Mouse (Mus musculus): Measurements from ENCODE around the gene Pid1.

Pid1 gene

GRCm38 (mm10) chr1:84363967-84364366 lies at the start of gene Pid1:
Gene Pid1 (minus strand): TSS chr1:84364180.
- Histone ChIP-seq H3K27me3 (ENCODE audit: control insufficient read depth, insufficient read depth, low read length, poor library complexity, severe bottlenecking) (no peaks in the 10 kb centered on the region), H3K36me3 (ENCODE audit: control insufficient read depth, insufficient read depth, low read length, poor library complexity, severe bottlenecking) (no peaks in the 10 kb centered on the region)
- no peak for DNase-seq (ENCODE audit: low read depth, low spot score)

DNA sequence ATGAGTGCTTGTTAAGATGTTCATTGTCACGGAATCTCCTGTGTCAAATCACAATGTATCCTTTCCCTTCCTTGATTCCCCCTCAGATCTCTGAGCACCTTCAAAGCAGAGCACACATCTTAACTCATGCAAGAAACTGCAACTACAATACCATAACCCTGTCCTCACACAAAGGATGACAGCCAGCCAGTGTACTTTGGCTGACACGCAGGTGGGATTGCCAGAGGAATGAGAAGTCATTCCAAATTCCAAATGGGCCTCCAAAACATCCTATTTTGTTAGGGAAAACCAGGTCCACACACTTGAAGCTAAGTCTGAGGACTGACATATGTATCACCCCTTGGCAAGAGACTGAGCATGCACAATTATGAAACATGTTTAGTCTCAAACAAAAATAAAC lies 45.5 kb upstream of the Pid1 start:
- H3K27me3 ChIP-seq (ENCODE audit: control insufficient read depth, insufficient read depth, low read length, poor library complexity, severe bottlenecking) = no peaks in the 10 kb centered on the region
- DNase-seq (ENCODE audit: low read depth, low spot score) = no peak

GRCm38 (mm10) chr1:84408873-84409272 lies 44.9 kb upstream of the Pid1 start:
- no peak for DNase-seq (ENCODE audit: low read depth, low spot score)
- Histone ChIP-seq H3K27me3 (ENCODE audit: control insufficient read depth, insufficient read depth, low read length, poor library complexity, severe bottlenecking) (no peaks in the 10 kb centered on the region), H3K36me3 (ENCODE audit: control insufficient read depth, insufficient read depth, low read length, poor library complexity, severe bottlenecking) (no peaks in the 10 kb centered on the region)

More for the DNA sequence above, 45.5 kb upstream of the Pid1 start:
- no peaks in the 10 kb centered on the region for H3K36me3 ChIP-seq (ENCODE audit: control insufficient read depth, insufficient read depth, low read length, poor library complexity, severe bottlenecking)

- no peaks in the 10 kb centered on the region for H3K36me3 ChIP-seq (ENCODE audit: control insufficient read depth, insufficient read depth, low read length, poor library complexity, severe bottlenecking)
- DNase-seq (ENCODE audit: low read depth, low spot score) = no peak
These were observed 42.9 kb upstream of the Pid1 start for GRCm38 (mm10) chr1:84406891-84407290.

DNA sequence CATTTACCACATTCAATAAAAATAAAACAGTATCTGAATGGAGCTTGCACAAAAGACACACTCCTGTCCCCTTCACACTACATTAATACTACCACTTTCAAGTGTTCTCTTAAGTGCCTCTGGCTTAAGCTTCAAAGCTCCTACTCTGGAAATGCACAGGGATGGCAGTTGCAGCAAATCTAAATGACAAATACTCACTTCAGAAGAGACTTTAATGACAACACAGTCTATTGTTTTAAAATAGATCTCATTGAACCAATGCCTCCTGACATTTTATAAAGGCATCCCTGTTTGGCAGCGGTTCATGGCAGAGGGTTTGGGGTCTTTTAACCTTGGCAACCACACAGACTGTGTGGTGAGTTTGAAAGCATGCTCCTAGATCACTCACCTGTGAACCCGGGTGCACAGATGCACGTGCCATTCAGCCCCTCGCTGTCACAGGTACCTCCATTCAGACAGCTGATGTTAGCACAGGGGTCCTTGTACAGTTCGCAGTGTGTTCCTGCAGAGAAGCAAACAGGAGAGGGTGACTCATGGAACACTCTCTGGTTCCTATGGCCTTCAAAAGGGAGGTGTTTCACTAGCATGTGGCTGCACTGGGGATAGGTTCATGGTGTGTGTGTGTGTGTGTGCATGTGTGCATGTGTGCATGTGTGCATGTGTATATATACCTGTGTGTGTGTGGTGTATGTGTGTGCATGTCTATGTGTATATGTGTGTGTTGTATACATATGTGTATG lies 41.7 kb upstream of the Pid1 start:
- H3K27me3 ChIP-seq (ENCODE audit: control insufficient read depth, insufficient read depth, low read length, poor library complexity, severe bottlenecking) = no peaks in the 10 kb centered on the region
- no peak for DNase-seq (ENCODE audit: low read depth, low spot score)
- no peaks in the 10 kb centered on the region for H3K36me3 ChIP-seq (ENCODE audit: control insufficient read depth, insufficient read depth, low read length, poor library complexity, severe bottlenecking)

More at GRCm38 (mm10) chr1:84406891-84407290, 42.9 kb upstream of the Pid1 start:
- no peaks in the 10 kb centered on the region for H3K27me3 ChIP-seq (ENCODE audit: control insufficient read depth, insufficient read depth, low read length, poor library complexity, severe bottlenecking)

GRCm38 (mm10) chr1:84404880-84405279 lies 40.9 kb upstream of the Pid1 start:
- Histone ChIP-seq H3K27me3 (ENCODE audit: control insufficient read depth, insufficient read depth, low read length, poor library complexity, severe bottlenecking) (no peaks in the 10 kb centered on the region), H3K36me3 (ENCODE audit: control insufficient read depth, insufficient read depth, low read length, poor library complexity, severe bottlenecking) (no peaks in the 10 kb centered on the region)
- no peak for DNase-seq (ENCODE audit: low read depth, low spot score)

- no peaks in the 10 kb centered on the region for H3K27me3 ChIP-seq (ENCODE audit: control insufficient read depth, insufficient read depth, low read length, poor library complexity, severe bottlenecking)
- DNase-seq (ENCODE audit: low read depth, low spot score) = no peak
- no peaks in the 10 kb centered on the region for H3K36me3 ChIP-seq (ENCODE audit: control insufficient read depth, insufficient read depth, low read length, poor library complexity, severe bottlenecking)
These were observed 38.2 kb upstream of the Pid1 start for GRCm38 (mm10) chr1:84402154-84402553.

- DNase-seq (ENCODE audit: low read depth, low spot score) = no peak
- H3K36me3 ChIP-seq (ENCODE audit: control insufficient read depth, insufficient read depth, low read length, poor library complexity, severe bottlenecking) = no peaks in the 10 kb centered on the region
- no peaks in the 10 kb centered on the region for H3K27me3 ChIP-seq (ENCODE audit: control insufficient read depth, insufficient read depth, low read length, poor library complexity, severe bottlenecking)
These were observed 35.7 kb upstream of the Pid1 start for GRCm38 (mm10) chr1:84399671-84400070.

DNA sequence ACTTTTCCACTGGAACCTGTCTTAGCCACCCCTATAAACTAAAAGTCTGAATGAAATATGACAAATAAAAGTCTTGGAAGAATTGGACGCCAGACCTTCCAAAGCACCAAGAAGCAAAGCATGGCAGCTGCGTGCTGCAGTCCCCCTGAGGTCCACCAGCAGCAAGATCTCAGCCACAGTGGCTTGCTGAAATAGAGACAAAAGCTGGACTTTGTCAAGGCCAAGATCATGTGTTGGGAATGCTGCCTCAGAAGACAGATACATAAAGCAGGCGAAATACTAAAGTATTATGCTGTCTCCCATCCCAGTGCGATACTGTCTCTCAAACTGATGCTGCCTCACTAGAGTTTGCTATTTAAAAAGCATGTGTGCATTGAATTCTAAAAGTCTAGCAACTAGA lies 35.1 kb upstream of the Pid1 start:
- no peaks in the 10 kb centered on the region for H3K27me3 ChIP-seq (ENCODE audit: control insufficient read depth, insufficient read depth, low read length, poor library complexity, severe bottlenecking)
- no peaks in the 10 kb centered on the region for H3K36me3 ChIP-seq (ENCODE audit: control insufficient read depth, insufficient read depth, low read length, poor library complexity, severe bottlenecking)
- no peak for DNase-seq (ENCODE audit: low read depth, low spot score)

GRCm38 (mm10) chr1:84396787-84397186 lies 32.8 kb upstream of the Pid1 start:
- Histone ChIP-seq H3K36me3 (ENCODE audit: control insufficient read depth, insufficient read depth, low read length, poor library complexity, severe bottlenecking) (no peaks in the 10 kb centered on the region), H3K27me3 (ENCODE audit: control insufficient read depth, insufficient read depth, low read length, poor library complexity, severe bottlenecking) (no peaks in the 10 kb centered on the region)
- DNase-seq (ENCODE audit: low read depth, low spot score) = no peak

DNA sequence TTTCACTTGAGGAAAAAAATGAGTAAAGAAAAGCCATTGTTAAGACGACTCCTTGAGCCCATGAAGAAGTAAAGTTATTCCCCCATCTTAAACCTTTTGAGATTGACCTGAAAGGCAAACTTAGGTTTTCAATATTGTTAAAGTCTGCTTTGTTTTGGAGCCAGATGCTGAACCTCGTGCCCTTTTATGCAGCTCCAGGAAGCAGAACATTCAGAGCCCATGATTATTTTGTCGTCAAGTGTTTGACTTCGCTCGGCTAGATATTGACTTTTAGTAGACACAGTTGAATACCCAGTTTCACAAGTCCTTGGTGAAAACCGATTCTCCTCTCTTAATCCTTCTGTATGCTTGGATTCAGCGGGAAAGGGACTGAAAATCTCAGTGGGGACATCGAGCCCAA lies 31.9 kb upstream of the Pid1 start:
- no peaks in the 10 kb centered on the region for H3K27me3 ChIP-seq (ENCODE audit: control insufficient read depth, insufficient read depth, low read length, poor library complexity, severe bottlenecking)
- DNase-seq (ENCODE audit: low read depth, low spot score) = no peak
- H3K36me3 ChIP-seq (ENCODE audit: control insufficient read depth, insufficient read depth, low read length, poor library complexity, severe bottlenecking) = no peaks in the 10 kb centered on the region

GRCm38 (mm10) chr1:84390961-84391360 lies 27.0 kb upstream of the Pid1 start:
- DNase-seq (ENCODE audit: low read depth, low spot score) = no peak
- H3K36me3 ChIP-seq (ENCODE audit: control insufficient read depth, insufficient read depth, low read length, poor library complexity, severe bottlenecking) = no peaks in the 10 kb centered on the region
- no peaks in the 10 kb centered on the region for H3K27me3 ChIP-seq (ENCODE audit: control insufficient read depth, insufficient read depth, low read length, poor library complexity, severe bottlenecking)

DNA sequence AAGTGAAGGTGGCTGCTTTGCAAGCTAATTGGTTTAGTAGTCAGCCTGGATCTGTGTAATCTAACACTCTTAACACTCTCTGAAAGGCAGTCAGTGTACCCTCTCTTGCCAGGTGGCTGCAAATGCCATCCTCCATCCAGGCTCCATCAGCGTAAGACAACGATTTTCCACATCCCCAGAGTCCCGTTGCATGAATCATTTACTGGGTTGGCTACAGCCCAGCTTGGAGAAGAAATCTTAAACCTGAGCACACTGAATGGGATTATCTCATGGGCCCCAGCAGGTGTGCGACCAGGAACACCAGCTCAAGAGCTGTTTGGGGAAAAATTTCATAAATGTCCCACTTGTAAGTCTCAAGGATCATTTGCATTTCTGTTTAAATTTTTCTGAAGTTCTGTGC lies 23.6 kb upstream of the Pid1 start:
- no peak for DNase-seq (ENCODE audit: low read depth, low spot score)
- H3K27me3 ChIP-seq (ENCODE audit: control insufficient read depth, insufficient read depth, low read length, poor library complexity, severe bottlenecking) = no peaks in the 10 kb centered on the region
- H3K36me3 ChIP-seq (ENCODE audit: control insufficient read depth, insufficient read depth, low read length, poor library complexity, severe bottlenecking) = no peaks in the 10 kb centered on the region

- H3K36me3 ChIP-seq (ENCODE audit: control insufficient read depth, insufficient read depth, low read length, poor library complexity, severe bottlenecking) = no peaks in the 10 kb centered on the region
- DNase-seq (ENCODE audit: low read depth, low spot score) = no peak
- H3K27me3 ChIP-seq (ENCODE audit: control insufficient read depth, insufficient read depth, low read length, poor library complexity, severe bottlenecking) = no peaks in the 10 kb centered on the region
These were observed 22.6 kb upstream of the Pid1 start for GRCm38 (mm10) chr1:84386481-84387146.

DNA sequence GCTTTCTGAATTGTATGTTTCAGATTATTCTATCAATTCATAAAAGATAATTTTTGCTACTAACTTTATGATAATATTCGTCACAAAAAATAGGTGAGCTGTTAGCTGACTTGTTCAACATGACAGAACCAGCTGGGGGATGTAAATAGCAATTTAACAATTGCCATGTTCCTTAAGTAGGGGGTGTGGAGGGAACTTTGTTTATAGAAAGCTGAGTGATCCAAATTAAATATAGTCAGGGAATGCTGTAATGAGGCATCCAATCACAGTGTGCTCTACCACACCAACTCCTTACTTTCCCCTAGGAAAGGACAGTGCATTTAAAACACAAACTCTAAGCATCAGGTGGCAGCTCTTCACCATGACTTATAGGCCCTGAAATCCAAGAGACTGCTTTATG lies 18.7 kb upstream of the Pid1 start:
- Histone ChIP-seq H3K36me3 (ENCODE audit: control insufficient read depth, insufficient read depth, low read length, poor library complexity, severe bottlenecking) (no peaks in the 10 kb centered on the region), H3K27me3 (ENCODE audit: control insufficient read depth, insufficient read depth, low read length, poor library complexity, severe bottlenecking) (no peaks in the 10 kb centered on the region)
- DNase-seq (ENCODE audit: low read depth, low spot score) = no peak

All from splenic B cell, adult 2 months (primary cell).